Mouse (Mus musculus): ENCODE measurements around the gene Acyp1.

GRCm38 (mm10) chr12:85290633-85291032 is 2.4 kb upstream of the Acyp1 start:
- TF ChIP-seq CTCF (IDR thresholded peaks at IDR 0.05; ENCODE audit: low read depth, low read length) (no peak), POLR2A (IDR thresholded peaks at IDR 0.05; ENCODE audit: insufficient read depth, low read length) (no peak), EP300 (IDR thresholded peaks at IDR 0.05; ENCODE audit: insufficient read depth, low read depth, low read length) (no peak)

Measured in ES-Bruce4 (cell line).